Mouse (Mus musculus) heart, adult 2 months (tissue): Measurements from ENCODE around the gene Fam76b.

ENCODE experiments used
- CTCF ChIP-seq: fragments of 200-600 bp; IDR thresholded peaks from 2 replicates; pipeline ENCODE4 v1.8.1; 2022; ENCODE audit warnings: antibody characterized with exemption, mild to moderate bottlenecking, moderate library complexity
- EP300 ChIP-seq: fragments of 200-500 bp; IDR thresholded peaks from 2 replicates; pipeline ENCODE4 v1.6.1; 2011; ENCODE audit warnings: low read depth, low read length, control low read depth; ENCODE audit not compliant: insufficient read depth
- POLR2A ChIP-seq: fragments of 200-500 bp; IDR thresholded peaks from 2 replicates; pipeline ENCODE4 v1.6.1; 2011; ENCODE audit warnings: mild to moderate bottlenecking, low read depth, low read length, control low read depth; ENCODE audit not compliant: insufficient read depth

- TF ChIP-seq POLR2A (no peak), CTCF (no peak), EP300 (no peak)
Observed at GRCm38 (mm10) chr9:13836726-13837125, 9.2 kb downstream of the Fam76b start.
